Mouse (Mus musculus) frontal cortex, postnatal 36 days (tissue): ENCODE measurements around the gene Zscan2.
A peak's percentile ranks its signal among the peaks of the same experiment; 100 is the strongest.

Source experiments
- DNase-seq, 2 experiments: peaks; one replicate each; pipeline ENCODE4 v3.0.0; 2022; ENCODE audit warnings: low spot score in 2 of 2

Gene Zscan2

GRCm38 (mm10) chr7:80882830-80883505, 22.2 kb downstream of the Zscan2 start:
- DNase-seq = peak; percentile 47 to 72

DNA sequence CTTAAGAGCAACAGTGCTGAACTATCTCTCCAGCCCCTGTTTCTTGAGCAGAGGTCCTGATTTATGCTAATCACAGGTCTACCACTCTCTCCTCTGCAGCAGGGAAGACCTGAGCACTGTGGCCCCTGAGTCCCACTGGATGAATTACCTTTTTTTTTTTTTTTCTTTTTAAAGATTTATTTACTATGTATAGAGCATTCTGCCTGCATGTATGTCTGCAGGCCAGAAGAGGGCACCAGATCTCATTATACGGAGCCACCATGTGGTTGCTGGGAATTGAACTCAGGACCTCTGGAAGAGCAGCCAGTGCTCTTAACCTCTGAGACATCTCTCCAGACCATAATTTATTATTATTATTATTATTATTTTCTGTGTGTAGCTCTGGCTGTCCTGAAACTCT, 24.9 kb downstream of the Zscan2 start:
- no peak for DNase-seq

DNA sequence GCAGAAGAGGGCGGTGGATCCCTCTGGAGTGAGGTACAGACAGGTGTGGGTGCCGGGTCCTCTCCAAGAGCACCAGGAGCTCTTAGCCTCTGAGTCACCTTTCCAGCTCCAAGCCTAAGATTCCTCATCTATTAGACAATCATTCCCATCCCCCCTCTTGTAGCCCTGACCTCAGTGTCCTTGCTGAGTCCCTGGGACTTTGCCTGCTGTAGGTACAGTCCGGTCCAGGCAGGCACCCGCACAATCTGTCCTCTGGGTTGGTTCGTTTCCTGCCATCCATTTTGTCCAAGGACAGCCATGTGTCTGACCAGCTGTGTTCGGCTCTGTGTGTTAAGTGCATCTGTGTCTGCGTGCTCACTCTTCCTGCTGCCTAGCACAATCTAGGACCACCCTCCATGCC, 27.9 kb downstream of the Zscan2 start:
- DNase-seq = no peak

DNA sequence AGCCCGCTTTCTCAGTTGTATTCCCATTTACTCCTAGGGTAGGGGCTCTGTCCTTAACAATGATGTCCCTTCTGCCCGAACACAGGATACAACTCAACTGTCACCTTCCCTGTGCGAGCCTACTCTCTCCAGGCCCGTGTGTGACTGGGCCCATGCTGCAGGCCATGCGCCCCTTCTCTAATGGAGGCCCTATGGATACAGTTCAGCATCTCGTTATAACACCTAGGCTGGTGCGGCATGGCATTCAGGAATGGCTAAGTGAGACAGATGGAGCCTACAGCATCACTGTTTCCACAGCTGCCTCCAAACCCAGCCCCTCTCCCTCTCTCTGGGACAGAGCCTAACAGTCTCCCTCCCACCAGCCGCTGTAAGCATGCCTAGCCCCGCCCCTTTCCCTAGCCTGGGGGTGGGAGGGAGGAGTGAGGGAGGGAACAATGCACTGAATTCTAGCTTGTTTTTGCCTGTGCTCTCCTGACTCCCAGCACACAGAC, 28.3 kb downstream of the Zscan2 start:
- peak in 1 of 2 experiments; percentile 42 for DNase-seq

GRCm38 (mm10) chr7:80889841-80890241, 29.1 kb downstream of the Zscan2 start:
- no peak for DNase-seq

GRCm38 (mm10) chr7:80893086-80893752, 32.5 kb downstream of the Zscan2 start:
- no peak for DNase-seq

- DNase-seq = no peak
Observed at GRCm38 (mm10) chr7:80893753-80894129, 33.0 kb downstream of the Zscan2 start.

DNA sequence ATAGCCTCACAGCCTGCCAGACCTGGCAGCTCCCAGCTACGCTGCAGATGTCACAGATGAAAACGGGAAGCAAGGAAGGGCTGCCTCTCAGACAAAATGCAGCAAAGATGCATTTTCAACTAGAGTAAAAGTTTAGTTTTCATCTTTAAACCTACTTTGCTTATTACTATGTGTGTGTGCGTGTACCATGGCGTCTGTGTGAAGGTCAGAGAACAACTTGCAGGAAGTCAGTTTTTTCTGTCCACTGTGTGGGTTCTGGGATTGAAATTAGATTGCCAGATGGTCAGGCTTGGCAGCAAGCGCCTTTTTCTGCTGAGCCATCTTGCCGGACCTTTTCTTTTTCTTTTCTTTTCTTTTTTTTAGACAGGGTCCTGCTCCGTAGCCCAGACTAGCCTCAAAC, 33.5 kb downstream of the Zscan2 start:
- no peak for DNase-seq

DNA sequence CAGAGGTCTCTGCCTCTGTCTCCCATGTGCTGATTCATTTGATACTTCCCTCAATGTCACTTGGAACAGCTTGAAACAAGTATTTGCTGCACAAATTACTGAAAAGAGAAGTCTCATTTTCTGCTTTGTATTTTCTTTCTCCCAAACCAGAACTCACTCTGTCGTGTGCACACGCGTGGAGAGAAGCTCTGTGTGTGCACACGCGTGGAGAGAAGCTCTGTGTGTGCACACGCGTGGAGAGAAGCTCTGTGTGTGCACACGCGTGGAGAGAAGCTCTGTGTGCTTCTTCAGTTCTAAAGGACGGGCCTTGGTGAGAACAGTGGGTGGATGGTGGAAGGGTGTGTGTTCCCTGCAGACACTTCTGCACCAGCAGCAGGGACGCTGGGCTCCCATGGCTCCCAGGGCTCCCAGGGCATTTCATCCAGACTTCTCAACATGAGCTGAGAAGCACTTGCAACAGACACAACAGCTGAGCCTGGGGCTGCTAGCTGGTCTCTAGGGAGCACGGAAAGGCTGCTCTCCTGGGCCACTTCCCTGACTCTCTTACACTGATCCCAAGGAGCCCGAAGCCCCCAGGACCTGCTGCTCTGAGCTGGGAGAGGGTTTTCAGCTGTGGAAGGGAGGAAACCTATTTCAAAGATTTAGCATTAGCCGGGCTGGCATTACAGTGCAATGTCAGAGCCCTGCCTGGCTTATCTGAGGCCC, 34.2 kb downstream of the Zscan2 start:
- DNase-seq = no peak

GRCm38 (mm10) chr7:80897134-80897533, 36.4 kb downstream of the Zscan2 start:
- no peak for DNase-seq

GRCm38 (mm10) chr7:80897721-80898120, 37.0 kb downstream of the Zscan2 start:
- no peak for DNase-seq

- peak; percentile 86 to 92 for DNase-seq
Observed at GRCm38 (mm10) chr7:80900944-80901501, 40.3 kb downstream of the Zscan2 start, which contains the start of gene Wdr73. Gene Wdr73 (minus strand): TSS chr7:80901269.

GRCm38 (mm10) chr7:80901541-80902274, 41.0 kb downstream of the Zscan2 start:
- DNase-seq = no peak

- no peak for DNase-seq
Observed at GRCm38 (mm10) chr7:80903625-80904422, 43.1 kb downstream of the Zscan2 start.

- peak; percentile 52 to 56 for DNase-seq
Observed at GRCm38 (mm10) chr7:80904921-80905515, 44.3 kb downstream of the Zscan2 start, which contains the start of gene Nmb. Gene Nmb (minus strand): TSS chr7:80905076.

DNA sequence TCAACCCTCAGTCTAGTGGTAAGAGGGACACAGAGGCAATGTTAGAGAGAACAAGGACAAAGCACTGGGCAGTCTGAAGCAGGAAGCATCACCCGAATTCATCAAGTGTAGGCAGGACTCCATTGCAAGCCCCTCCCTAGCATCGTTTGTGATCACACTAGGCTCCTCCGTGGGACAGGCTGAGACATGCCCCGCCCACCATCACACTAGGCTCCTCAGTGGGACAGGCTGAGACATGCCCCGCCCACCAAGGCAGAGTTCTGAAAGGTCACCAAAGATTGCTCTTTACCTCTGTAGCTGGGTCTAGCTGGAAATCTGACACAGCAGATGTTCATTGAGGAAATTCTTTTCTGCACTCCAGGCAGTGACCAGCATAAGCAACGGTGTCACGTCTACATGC, 50.3 kb downstream of the Zscan2 start:
- DNase-seq = no peak

DNA sequence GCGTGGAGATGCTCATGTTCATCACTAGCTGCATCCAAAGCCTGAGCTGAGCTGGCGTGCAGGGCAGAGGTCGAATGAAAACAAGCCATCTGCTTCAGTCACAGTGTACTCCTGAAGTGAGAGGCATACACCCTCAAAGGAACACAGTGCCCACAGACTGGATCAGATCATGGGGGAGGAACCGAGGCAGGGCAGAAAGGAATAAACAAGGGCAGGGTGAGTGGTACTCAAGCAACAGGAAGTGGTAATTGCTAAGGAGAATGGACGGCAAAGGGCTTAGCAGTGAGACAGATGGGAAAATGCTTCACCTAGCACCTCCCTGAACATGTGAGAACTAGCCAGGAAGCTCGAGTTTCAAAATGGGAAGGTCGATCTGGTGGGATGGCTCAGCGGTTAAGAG, 51.8 kb downstream of the Zscan2 start:
- no peak for DNase-seq

DNA sequence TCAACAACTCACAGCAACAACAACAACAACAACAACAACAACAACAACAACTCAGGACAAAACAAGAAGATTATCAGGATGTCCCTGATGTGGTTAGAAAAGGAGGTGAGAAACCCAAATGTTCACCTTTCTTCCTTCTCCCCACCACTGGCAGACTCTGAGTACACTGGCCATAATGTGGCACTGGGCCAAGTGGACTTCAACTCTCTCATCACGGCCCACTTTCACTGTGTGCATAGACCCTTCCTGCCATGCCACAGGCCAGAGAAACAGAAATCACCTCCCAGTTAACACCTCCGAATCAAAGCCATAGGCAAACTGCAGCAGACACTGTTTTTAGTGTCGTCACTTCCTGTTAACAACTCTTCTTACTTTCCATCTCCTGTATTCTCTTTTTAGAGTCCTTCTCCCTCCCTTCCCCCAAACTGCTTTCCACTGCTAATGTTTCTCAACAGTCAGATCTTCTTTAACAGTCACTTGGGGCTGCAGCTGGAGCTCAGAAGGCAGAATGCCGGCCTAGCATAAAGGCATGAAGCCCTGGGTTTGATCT, 57.3 kb downstream of the Zscan2 start:
- DNase-seq = no peak

DNA sequence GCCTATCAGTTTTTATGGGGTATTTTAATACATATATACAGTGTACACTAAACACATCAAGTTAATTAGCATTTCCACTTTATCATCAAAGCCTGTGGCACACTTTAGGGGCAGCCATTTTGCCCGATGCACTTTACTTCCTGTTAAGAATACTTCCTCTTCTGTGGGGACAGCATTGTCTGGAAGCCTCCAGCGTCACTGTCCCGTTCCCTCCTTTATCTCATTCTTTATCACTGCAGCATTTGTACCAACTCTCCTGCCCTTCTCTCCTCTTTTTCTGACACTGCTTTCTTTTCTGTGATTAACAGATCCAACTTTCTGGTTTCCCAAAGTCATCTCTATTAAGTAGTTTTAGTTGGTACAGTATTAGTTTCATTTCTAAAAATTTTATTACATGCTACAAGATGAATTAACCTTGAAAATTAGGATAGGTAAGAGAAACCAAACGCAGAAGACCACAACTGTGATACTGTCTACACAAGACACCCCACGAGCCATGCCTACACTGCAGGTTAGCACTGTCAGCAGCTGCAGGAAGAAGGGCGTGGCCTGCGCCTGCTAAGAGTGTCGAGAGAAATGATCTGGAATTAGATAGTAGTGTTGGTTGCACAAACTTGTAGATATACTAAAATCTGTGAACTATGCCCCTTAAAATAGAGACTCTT, 58.4 kb downstream of the Zscan2 start:
- DNase-seq = no peak

GRCm38 (mm10) chr7:80919647-80920008, 58.9 kb downstream of the Zscan2 start:
- no peak for DNase-seq
